8 mouse cellular contexts compared by ENCODE assay signal in the genomic region with DNA sequence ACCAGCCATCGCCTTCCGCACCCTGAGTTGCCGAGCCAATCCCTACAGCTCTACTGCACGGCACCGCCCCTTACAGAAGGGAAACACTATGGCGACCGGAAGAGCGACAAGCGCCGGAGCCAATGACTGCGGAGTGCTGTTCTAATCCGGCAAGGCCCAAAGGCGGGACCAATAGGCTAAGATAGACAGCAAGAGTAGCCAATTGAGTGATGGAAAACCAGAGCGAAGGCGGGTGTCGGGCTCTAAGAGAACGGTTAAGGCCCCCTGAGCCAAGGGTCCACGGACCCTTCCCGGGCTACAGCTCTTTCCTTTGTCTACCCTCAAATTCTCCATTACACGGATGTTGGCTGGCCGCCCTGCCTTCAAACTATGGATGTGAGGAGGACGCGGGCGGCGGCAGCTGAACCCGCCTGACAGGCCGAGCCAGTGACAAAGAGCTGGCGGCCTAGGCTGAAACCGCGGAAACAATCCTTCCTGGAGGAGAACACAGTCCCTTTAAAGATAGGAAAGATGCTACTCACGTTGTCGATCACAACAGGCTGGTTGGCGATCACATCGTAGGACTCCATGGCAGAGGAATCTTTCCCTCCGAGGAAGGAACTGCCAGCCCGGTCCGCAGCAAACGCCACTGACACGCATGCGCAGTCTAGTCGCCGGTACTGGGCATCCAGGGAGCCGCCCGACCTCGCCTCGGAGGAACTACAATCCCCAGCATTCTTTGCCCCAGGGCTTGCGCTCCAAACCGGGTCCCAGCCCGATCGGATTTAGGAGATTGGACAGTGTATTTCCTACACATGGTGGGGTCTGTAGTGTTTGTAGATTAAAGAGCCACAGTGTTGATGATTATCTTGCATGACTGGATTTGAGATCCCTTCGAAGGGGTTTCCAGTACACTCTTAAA. TPM values are rescaled to one million over a fixed set of nuclear protein-coding genes. Genes with fewer than 3 reads are reported as not detected.
DNase-seq lines count a peak whose midpoint lies in the region; ATAC-seq and TF ChIP-seq lines count a peak whose summit lies in the region.

A gene (minus strand): TSS at position 640 of the 901 bp plus-strand sequence.

- H3K4me1 ChIP-seq in bone marrow, adult 2 months (ENCODE audit: control insufficient read depth, insufficient read depth, low read length): 0 out of 2 replicates have a peak, but pooled peaks cover 2% of the 10 kb centered on the region
- H3K4me1 ChIP-seq in embryonic facial prominence, embryonic 15.5 days: peaks cover 63% of the 10 kb centered on the region
- peaks cover 39% of the 10 kb centered on the region for H3K4me1 ChIP-seq in kidney, embryonic 14.5 days (ENCODE audit: control insufficient read depth, insufficient read depth, low read length)
- peaks cover 51% of the 10 kb centered on the region for H3K4me1 ChIP-seq in limb, embryonic 15.5 days

- H3K4me3 ChIP-seq in bone marrow, adult 2 months (replicated peaks; ENCODE audit: control insufficient read depth, low read depth, low read length): peak within 1 kb of the TSS; percentile 95
- peak within 1 kb of the TSS; percentile 98 for H3K4me3 ChIP-seq in embryonic facial prominence, embryonic 15.5 days (replicated peaks)
- H3K4me3 ChIP-seq in kidney, embryonic 14.5 days (ENCODE audit: low read length): peak within 1 kb of the TSS; percentile 94
- peak within 1 kb of the TSS; percentile 89 for H3K4me3 ChIP-seq in limb, embryonic 15.5 days

- no peaks in the 10 kb centered on the region for H3K27me3 ChIP-seq in embryonic facial prominence, embryonic 15.5 days
- H3K27me3 ChIP-seq in kidney, embryonic 14.5 days (ENCODE audit: control insufficient read depth, insufficient read depth, low read length): no peaks in the 10 kb centered on the region
- no peaks in the 10 kb centered on the region for H3K27me3 ChIP-seq in limb, embryonic 15.5 days

- peak; percentile 88 for TF ChIP-seq POLR2A in bone marrow, adult 2 months (IDR thresholded peaks at IDR 0.05; ENCODE audit: borderline replicate concordance, control insufficient read depth, low read depth, low read length)

- DNase-seq in 416B (ENCODE audit: low read depth): peak; percentile 100
- DNase-seq in heart, adult 9 months (ENCODE audit: low spot score in 2 of 2): peak; percentile 97 to 99
- peak; percentile 85 to 93 for DNase-seq in monocyte, adult 2 months (ENCODE audit: low read depth in 1 of 2, low spot score in 2 of 2)
- DNase-seq in spleen, postnatal 36 days (ENCODE audit: low spot score in 2 of 2): peak; percentile 96 to 98

- H3K36me3 ChIP-seq in embryonic facial prominence, embryonic 15.5 days: peaks cover 4% of the 10 kb centered on the region; the same call in 1 of the 2 replicates
- H3K36me3 ChIP-seq in kidney, embryonic 14.5 days (ENCODE audit: control insufficient read depth, insufficient read depth, low read length): peaks cover 1% of the 10 kb centered on the region; the same call in 1 of the 2 replicates
- H3K36me3 ChIP-seq in limb, embryonic 15.5 days: 0 out of 2 replicates have a peak, but pooled peaks cover 3% of the 10 kb centered on the region

- peak within 1 kb of the TSS; percentile 74 for H3K27ac ChIP-seq in bone marrow, adult 2 months (ENCODE audit: control insufficient read depth, insufficient read depth, low read depth, low read length, poor library complexity)
- peak within 1 kb of the TSS; percentile 84 for H3K27ac ChIP-seq in embryonic facial prominence, embryonic 15.5 days (replicated peaks)
- H3K27ac ChIP-seq in kidney, embryonic 14.5 days (ENCODE audit: low read depth, low read length): peak within 1 kb of the TSS; percentile 51; the same call in 1 of the 2 replicates
- H3K27ac ChIP-seq in limb, embryonic 15.5 days: peak within 1 kb of the TSS; percentile 81

- WGBS in bone marrow, adult 2 months: under 1% methylated on average over 51 of the region's 51 CpGs
- under 1% methylated on average over 51 of the region's 51 CpGs for WGBS in embryonic facial prominence, embryonic 15.5 days
- WGBS in kidney, embryonic 14.5 days: under 1% methylated on average over 51 of the region's 51 CpGs
- WGBS in limb, embryonic 15.5 days: under 1% methylated on average over 51 of the region's 51 CpGs

- no peaks in the 10 kb centered on the region for H3K9me3 ChIP-seq in embryonic facial prominence, embryonic 15.5 days (replicated peaks)
- H3K9me3 ChIP-seq in kidney, embryonic 14.5 days (ENCODE audit: control insufficient read depth, low read length): no peaks in the 10 kb centered on the region
- H3K9me3 ChIP-seq in limb, embryonic 15.5 days: no peaks in the 10 kb centered on the region

- H3K9ac ChIP-seq in embryonic facial prominence, embryonic 15.5 days: peak within 1 kb of the TSS; percentile 62
- H3K9ac ChIP-seq in kidney, embryonic 14.5 days (ENCODE audit: low read depth, low read length): peak within 1 kb of the TSS; percentile 86
- H3K9ac ChIP-seq in limb, embryonic 15.5 days: peak within 1 kb of the TSS; percentile 68

- peak within 1 kb of the TSS; percentile 78 for H3K4me2 ChIP-seq in embryonic facial prominence, embryonic 15.5 days (replicated peaks)
- H3K4me2 ChIP-seq in kidney, embryonic 14.5 days (replicated peaks; ENCODE audit: low read depth, low read length): peak within 1 kb of the TSS; percentile 60
- peak within 1 kb of the TSS; percentile 84 for H3K4me2 ChIP-seq in limb, embryonic 15.5 days

- peak; percentile 92 for ATAC-seq in embryonic facial prominence, embryonic 15.5 days (ENCODE audit: insufficient number of reproducible peaks, low FRiP score, low TSS enrichment, low read depth)
- peak; percentile 93 for ATAC-seq in kidney, embryonic 14.5 days (ENCODE audit: low FRiP score, low TSS enrichment)
- ATAC-seq in limb, embryonic 15.5 days (ENCODE audit: insufficient number of reproducible peaks, low FRiP score, low TSS enrichment, low read depth): peak; percentile 91

- TF ChIP-seq CTCF in bone marrow, adult 2 months (IDR thresholded peaks at IDR 0.05; ENCODE audit: control insufficient read depth, insufficient read depth, low read length): no peak

RNA-seq across cellular contexts. Expression of the gene that starts here (rescaled TPM):
- polyA plus RNA-seq in bone marrow, adult 2 months (2011; ENCODE audit: insufficient read depth, insufficient read length, low replicate concordance, missing spikeins): 40.3 and 53.5 TPM in 2 replicates
- 149 and 153 TPM in 2 replicates for polyA plus RNA-seq in embryonic facial prominence, embryonic 15.5 days (2015; fragmentation: Nextera tagmentation; extraction: Ambion mirVana)
- polyA plus RNA-seq in kidney, embryonic 14.5 days (2014; fragmentation: Nextera tagmentation; extraction: Ambion mirVana): 78.5 and 134 TPM in 2 replicates
- 145 and 156 TPM in 2 replicates for polyA plus RNA-seq in limb, embryonic 15.5 days (2015; fragmentation: Nextera tagmentation; extraction: Ambion mirVana)

Comparison
In these comparisons a context has a peak if more than half of its experiments do, and no peak if none do; other contexts are left out.
1. Peak in every context shown above with its lines: DNase-seq, ATAC-seq, H3K4me3 ChIP-seq and H3K27ac ChIP-seq.